Mouse (Mus musculus) erythroid progenitor cell, adult 5-6 weeks (primary cell): ENCODE measurements around the gene Glis3. TPM values are rescaled to one million over a fixed set of nuclear protein-coding genes. Genes with fewer than 3 reads are reported as not detected.

Experiments used
- ATAC-seq: replicated peaks from 2 replicates; pipeline ENCODE4 v1.8.0; 2016; ENCODE audit warnings: moderate number of reproducible peaks, mild to moderate bottlenecking, moderate TSS enrichment, inconsistent platforms; ENCODE audit not compliant: poor library complexity, low FRiP score, severe bottlenecking
- total RNA-seq, 2 experiments: library from RNA; stranded (forward) in 1 of 2; stranded (reverse) in 1 of 2; fragments of 150-400 nt in 1 of 2; fragments of 186-747, 209-891 nt in 1 of 2; gene quantifications; 2 replicates each; pipeline versions ENCODE4 v1.2.3 to v1.2.4; 2015 to 2017; ENCODE audit warnings: low replicate concordance in 2 of 2

Glis3 gene
- total RNA-seq, 2 experiments from 2014 or later = 6.3 TPM; not detected in 1

DNA sequence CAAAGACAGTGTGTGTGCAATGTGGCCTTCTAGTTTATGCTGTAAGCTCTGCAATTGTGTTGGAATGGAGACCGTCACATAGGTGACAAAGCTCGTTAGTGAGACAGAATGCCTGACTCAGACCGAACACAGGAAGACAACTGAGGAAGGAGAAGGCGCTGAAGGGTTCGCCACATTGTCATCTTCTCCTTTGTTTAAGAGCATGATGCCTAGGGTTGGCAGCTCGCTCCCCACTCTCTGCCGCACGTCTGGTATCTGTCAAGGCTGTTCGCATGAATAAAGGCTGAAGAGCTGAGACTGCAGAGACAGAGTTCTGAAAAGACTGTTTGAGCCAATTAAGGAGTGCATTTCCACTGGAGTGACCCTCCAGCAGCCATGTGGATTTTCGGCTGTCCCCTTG lies 452.4 kb downstream of the Glis3 start:
- ATAC-seq = no peak

GRCm38 (mm10) chr19:28225651-28226050 lies 454.2 kb downstream of the Glis3 start:
- no peak for ATAC-seq

DNA sequence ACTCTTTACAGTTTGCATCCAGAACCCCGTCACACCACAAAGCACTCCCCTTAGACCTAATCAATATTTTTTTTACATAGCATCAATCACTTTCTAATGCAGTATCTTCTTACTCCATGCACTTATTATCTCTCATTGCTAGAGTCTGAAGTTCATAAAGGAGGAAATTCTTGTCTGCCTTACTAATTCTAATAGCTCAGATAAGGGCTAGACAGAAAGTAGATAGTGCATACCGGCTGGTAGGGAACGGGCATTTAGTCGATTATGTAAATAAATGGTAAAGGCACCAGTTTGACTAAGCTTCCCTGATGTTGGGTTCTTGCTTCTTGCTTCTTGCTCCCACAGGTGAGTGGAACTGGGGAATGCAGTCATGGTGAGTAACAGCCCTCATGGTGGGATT lies 468.2 kb downstream of the Glis3 start:
- no peak for ATAC-seq

Other genes with a start within 250 kb of the Glis3 start
- gene Slc1a1, start 155.0 kb upstream of the Glis3 start, total RNA-seq (2015; ENCODE audit: low replicate concordance) = not detected in 2 replicates
- not detected in 2 replicates for gene Slc1a1, start 155.0 kb upstream of the Glis3 start, total RNA-seq (2017; ENCODE audit: low replicate concordance)